Mouse (Mus musculus) stomach, postnatal 0 days (tissue): ENCODE measurements around the gene Nploc4. TPM values are rescaled to one million over a fixed set of nuclear protein-coding genes. Genes with fewer than 3 reads are reported as not detected.
A peak's percentile ranks its signal among the peaks of the same experiment; 100 is the strongest.
"Not testable (repeated sequence)": the region's sequence is repeated elsewhere in the genome, so short reads cannot be mapped to it uniquely, and the experiment has no call there.

Source experiments
- ATAC-seq: fragments of 200-750 bp; cut with Nextera tagmentation; 2 replicates; pipeline ENCODE4 v1.8.0; 2017; ENCODE audit not compliant: low FRiP score, low TSS enrichment
- DNase-seq: peaks from one replicate; pipeline ENCODE4 v3.0.0-alpha.2; 2016; ENCODE audit warnings: low spot score
- H3K27ac ChIP-seq: fragments of 300-500 bp; sonication (generic); replicated peaks from 2 replicates; pipeline ENCODE4 v1.5.1; 2014; ENCODE audit warnings: mild to moderate bottlenecking, control low read depth
- H3K27me3 ChIP-seq: fragments of 300-500 bp; sonication (generic); 2 replicates; pipeline ENCODE4 v1.6.1; 2014; ENCODE audit warnings: low read length; ENCODE audit not compliant: control insufficient read depth, insufficient read depth
- H3K36me3 ChIP-seq: fragments of 300-500 bp; sonication (generic); 2 replicates; pipeline ENCODE4 v1.6.1; 2014; ENCODE audit warnings: low read length, mixed read lengths; ENCODE audit not compliant: control insufficient read depth, insufficient read depth
- H3K4me1 ChIP-seq: fragments of 300-500 bp; sonication (generic); replicated peaks from 2 replicates; pipeline ENCODE4 v1.6.1; 2014; ENCODE audit warnings: antibody characterized with exemption; ENCODE audit not compliant: control insufficient read depth, insufficient read depth
- H3K4me2 ChIP-seq: fragments of 300-500 bp; sonication (generic); replicated peaks from 2 replicates; pipeline ENCODE4 v1.6.1; 2014; ENCODE audit warnings: low read depth, mild to moderate bottlenecking, control low read depth, moderate library complexity
- H3K4me3 ChIP-seq: fragments of 300-500 bp; sonication (generic); 2 replicates; pipeline ENCODE4 v1.5.1; 2014; ENCODE audit warnings: low read depth, low read length, control low read depth
- H3K9ac ChIP-seq: fragments of 300-500 bp; sonication (generic); 2 replicates; pipeline ENCODE4 v1.6.1; 2014; ENCODE audit warnings: mild to moderate bottlenecking, low read length, control low read depth, mixed read lengths
- H3K9me3 ChIP-seq: fragments of 300-500 bp; sonication (generic); 2 replicates; pipeline ENCODE4 v1.6.1; 2016; ENCODE audit warnings: low read length; ENCODE audit not compliant: control insufficient read depth
- CTCF ChIP-seq: IDR thresholded peaks from 2 replicates; pipeline ENCODE4 v1.5.1; 2016; ENCODE audit warnings: antibody characterized with exemption, low read depth, mild to moderate bottlenecking, moderate library complexity
- EP300 ChIP-seq: optimal IDR thresholded peaks from 2 replicates; pipeline ENCODE3; 2016; ENCODE audit warnings: antibody characterized with exemption
- WGBS: fragments of 180-500 bp; shearing (Covaris S2); extraction: QIAGEN DNeasy Blood & Tissue Kit; methylation state at CpG from one replicate; pipeline ENCODE4 v1.1.7; 2014; 5-methylcytosine and 5-hydroxymethylcytosine counted together
- polyA plus RNA-seq: library from polyadenylated mRNA; unstranded; fragments of >200 nt; fragmentation: Nextera tagmentation; extraction: Ambion mirVana; gene quantifications from 2 replicates; pipeline ENCODE4 v1.2.1, GENCODE M21; 2015

Gene Nploc4
- polyA plus RNA-seq, 1 experiment from 2014 or later, result 15.7 TPM

GRCm38 (mm10) chr11:120418592-120418991 lies 18.9 kb downstream of the Nploc4 start:
- no peak for DNase-seq
- H3K27ac ChIP-seq, result no peak overlapping the region

GRCm38 (mm10) chr11:120417852-120418251 lies 19.7 kb downstream of the Nploc4 start:
- TF ChIP-seq EP300, result no peak
- TF ChIP-seq CTCF, result no peak
- no peak overlapping the region for H3K27ac ChIP-seq
- ATAC-seq (no peak), DNase-seq (no peak)
- no peak overlapping the region for H3K9ac ChIP-seq
- H3K9me3 ChIP-seq, result no peaks in the 10 kb centered on the region
- H3K27me3 ChIP-seq, result no peaks in the 10 kb centered on the region
- no peak overlapping the region for H3K4me2 ChIP-seq
- H3K4me3 ChIP-seq, result no peak overlapping the region
- WGBS, result 84% methylated on average over 7 of the region's 7 CpGs
- peaks cover 37% of the 10 kb centered on the region for H3K36me3 ChIP-seq
- no peaks in the 10 kb centered on the region for H3K4me1 ChIP-seq

More at GRCm38 (mm10) chr11:120418592-120418991, 18.9 kb downstream of the Nploc4 start:
- no peak for ATAC-seq
- Histone ChIP-seq H3K27me3 (no peaks in the 10 kb centered on the region), H3K4me3 (no peak overlapping the region), H3K36me3 (peaks cover 32% of the 10 kb centered on the region), H3K9ac (no peak overlapping the region), H3K4me2 (no peak overlapping the region), H3K9me3 (no peaks in the 10 kb centered on the region), H3K4me1 (no peaks in the 10 kb centered on the region)
- no peak for TF ChIP-seq EP300
- no peak for TF ChIP-seq CTCF
- 79% methylated on average over 1 of the region's 1 CpGs for WGBS

- not testable (repeated sequence) for H3K27me3 ChIP-seq, ATAC-seq, DNase-seq, H3K4me3 ChIP-seq, H3K4me2 ChIP-seq, H3K9me3 ChIP-seq, H3K27ac ChIP-seq, H3K9ac ChIP-seq, H3K4me1 ChIP-seq
- WGBS, result 96% methylated on average over 7 of the region's 10 CpGs
- peak; percentile 11; the same call in 1 of the 2 replicates for TF ChIP-seq CTCF
- H3K36me3 ChIP-seq, result peaks cover 48% of the 10 kb centered on the region
These were observed 23.9 kb downstream of the Nploc4 start for GRCm38 (mm10) chr11:120413621-120414020.

- H3K4me3 ChIP-seq, result no peak overlapping the region
- H3K9me3 ChIP-seq, result no peaks in the 10 kb centered on the region
- no peak for ATAC-seq
- no peak for DNase-seq
- WGBS, result 87% methylated on average over 1 of the region's 1 CpGs
- no peaks in the 10 kb centered on the region for H3K27me3 ChIP-seq
- H3K4me2 ChIP-seq, result no peak overlapping the region
- H3K4me1 ChIP-seq, result no peaks in the 10 kb centered on the region
- no peak overlapping the region for H3K27ac ChIP-seq
- no peak for TF ChIP-seq EP300
- no peak for TF ChIP-seq CTCF
- H3K9ac ChIP-seq, result no peak overlapping the region
- peaks cover 49% of the 10 kb centered on the region for H3K36me3 ChIP-seq
These were observed 31.1 kb downstream of the Nploc4 start for GRCm38 (mm10) chr11:120406445-120406844.

GRCm38 (mm10) chr11:120405867-120406266 lies 31.6 kb downstream of the Nploc4 start:
- Histone ChIP-seq H3K36me3 (peaks cover 44% of the 10 kb centered on the region), H3K9me3 (no peaks in the 10 kb centered on the region), H3K27me3 (no peaks in the 10 kb centered on the region), H3K9ac (no peak overlapping the region), H3K4me1 (no peaks in the 10 kb centered on the region), H3K4me3 (no peak overlapping the region), H3K4me2 (no peak overlapping the region), H3K27ac (no peak overlapping the region)
- 95% methylated on average over 3 of the region's 3 CpGs for WGBS
- TF ChIP-seq EP300, result no peak
- DNase-seq (no peak), ATAC-seq (no peak)

GRCm38 (mm10) chr11:120404814-120405213 lies 32.7 kb downstream of the Nploc4 start:
- H3K27me3 ChIP-seq, result no peaks in the 10 kb centered on the region
- TF ChIP-seq EP300, result no peak
- TF ChIP-seq CTCF, result no peak
- whole genome bisulfite sequencing, result 97% methylated on average over 1 of the region's 1 CpGs

More at GRCm38 (mm10) chr11:120404814-120405213, 32.7 kb downstream of the Nploc4 start:
- Histone ChIP-seq H3K9me3 (no peaks in the 10 kb centered on the region), H3K9ac (no peak overlapping the region), H3K36me3 (peaks cover 39% of the 10 kb centered on the region), H3K4me3 (no peak overlapping the region), H3K4me2 (no peak overlapping the region), H3K27ac (no peak overlapping the region), H3K4me1 (no peaks in the 10 kb centered on the region)
- DNase-seq (no peak), ATAC-seq (no peak)
